Mouse (Mus musculus) intestine, embryonic 16.5 days (tissue): ENCODE data around the gene Lmx1a. TPM values are rescaled to one million over a fixed set of nuclear protein-coding genes. Genes with fewer than 3 reads are reported as not detected.

ENCODE experiments used
- ATAC-seq: fragments of 200-750 bp; cut with Nextera tagmentation; 2 replicates; pipeline ENCODE4 v1.8.0; 2017; ENCODE audit warnings: moderate TSS enrichment, moderate library complexity
- H3K27ac ChIP-seq: fragments of 300-500 bp; sonication (generic); 2 replicates; pipeline ENCODE4 v1.5.1; 2014; ENCODE audit warnings: mild to moderate bottlenecking, low read length
- H3K27me3 ChIP-seq: fragments of 300-500 bp; sonication (generic); replicated peaks from 2 replicates; pipeline ENCODE4 v1.6.1; 2014; ENCODE audit warnings: low read length, control low read depth, mixed read lengths; ENCODE audit not compliant: control insufficient read depth, insufficient read depth
- H3K36me3 ChIP-seq: fragments of 300-500 bp; sonication (generic); 2 replicates; pipeline ENCODE4 v1.6.1; 2014; ENCODE audit warnings: low read length, control low read depth; ENCODE audit not compliant: control insufficient read depth, insufficient read depth
- H3K4me1 ChIP-seq: fragments of 300-500 bp; sonication (generic); 2 replicates; pipeline ENCODE4 v1.6.1; 2014; ENCODE audit warnings: low read length, control low read depth, mixed read lengths; ENCODE audit not compliant: control insufficient read depth, insufficient read depth
- H3K4me2 ChIP-seq: fragments of 300-500 bp; sonication (generic); 2 replicates; pipeline ENCODE4 v1.6.1; 2014; ENCODE audit warnings: low read depth, low read length, control low read depth
- H3K4me3 ChIP-seq: fragments of 300-500 bp; sonication (generic); 2 replicates; pipeline ENCODE4 v1.5.1; 2014; ENCODE audit warnings: mild to moderate bottlenecking, low read length
- H3K9ac ChIP-seq: fragments of 300-500 bp; sonication (generic); 2 replicates; pipeline ENCODE4 v1.6.1; 2014; ENCODE audit warnings: low read depth, low read length
- H3K9me3 ChIP-seq: fragments of 300-500 bp; sonication (generic); 2 replicates; pipeline ENCODE4 v1.6.1; 2016; ENCODE audit warnings: low read length, control low read depth; ENCODE audit not compliant: control insufficient read depth
- WGBS: fragments of 180-500 bp; shearing (Covaris S2); extraction: QIAGEN DNeasy Blood & Tissue Kit; methylation state at CpG from one replicate; pipeline ENCODE4 v1.1.7; 2014; 5-methylcytosine and 5-hydroxymethylcytosine counted together
- polyA plus RNA-seq: library from polyadenylated mRNA; unstranded; fragments of >200 nt; fragmentation: Nextera tagmentation; extraction: Ambion mirVana; gene quantifications from 2 replicates; pipeline ENCODE4 v1.2.1, GENCODE M21; 2015

The Lmx1a gene
- polyA plus RNA-seq: 0.54 and 0.56 TPM in 2 replicates

GRCm38 (mm10) chr1:167689232-167689261, at the start of gene Lmx1a:
Gene Lmx1a, plus strand, starts transcription at chr1:167689237.
- WGBS: 0% methylated on average over 3 of the region's 3 CpGs
- Histone ChIP-seq H3K9me3 (no peaks in the 10 kb centered on the region), H3K4me1 (peaks cover 18% of the 10 kb centered on the region), H3K4me2 (peak within 1 kb of the TSS; percentile 97), H3K36me3 (no peaks in the 10 kb centered on the region), H3K9ac (peak within 1 kb of the TSS; percentile 56), H3K27me3 (peaks cover 71% of the 10 kb centered on the region), H3K4me3 (peak within 1 kb of the TSS; percentile 59), H3K27ac (no peak within 1 kb of the TSS)
- ATAC-seq: no peak

DNA sequence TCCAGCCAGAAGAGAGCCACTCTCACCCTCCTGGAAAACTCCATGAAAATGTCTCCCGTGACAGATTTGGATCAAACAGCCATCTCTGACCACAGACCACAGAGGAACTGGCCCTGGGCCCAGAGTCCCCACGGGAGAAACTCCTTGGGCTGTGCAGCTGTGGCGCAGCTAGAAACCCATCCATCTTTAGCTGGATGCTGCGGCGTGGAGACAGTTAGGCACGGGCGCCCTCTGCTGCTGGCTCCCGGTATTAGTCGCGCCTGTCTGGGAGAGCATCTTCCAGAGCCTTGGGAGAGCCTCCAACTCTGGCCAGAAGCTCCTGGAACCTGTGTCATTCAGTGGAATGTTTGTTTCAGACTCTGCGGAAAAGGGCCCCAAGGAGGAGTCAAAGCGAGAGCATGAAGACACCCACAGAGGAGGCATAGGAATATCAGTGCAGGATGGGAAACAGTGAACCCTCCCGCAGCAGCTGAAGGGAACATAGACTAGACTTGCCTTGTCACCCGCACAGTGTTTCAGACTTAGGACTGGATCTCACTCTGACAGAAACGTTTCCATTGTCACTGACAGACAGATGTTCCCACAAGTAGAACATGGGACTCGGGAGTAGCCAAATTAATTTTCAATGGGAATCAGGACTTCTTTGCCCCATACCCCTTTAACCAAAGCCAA, 44.0 kb upstream of the Lmx1a start:
- no peaks in the 10 kb centered on the region for H3K9me3 ChIP-seq
- H3K27ac ChIP-seq: no peak overlapping the region
- H3K4me2 ChIP-seq: no peak overlapping the region
- H3K27me3 ChIP-seq: no peaks in the 10 kb centered on the region
- H3K36me3 ChIP-seq: no peaks in the 10 kb centered on the region
- no peak overlapping the region for H3K4me3 ChIP-seq
- 15% methylated on average over 16 of the region's 16 CpGs for WGBS
- H3K4me1 ChIP-seq: no peaks in the 10 kb centered on the region
- ATAC-seq: peak; percentile 69
- H3K9ac ChIP-seq: no peak overlapping the region

DNA sequence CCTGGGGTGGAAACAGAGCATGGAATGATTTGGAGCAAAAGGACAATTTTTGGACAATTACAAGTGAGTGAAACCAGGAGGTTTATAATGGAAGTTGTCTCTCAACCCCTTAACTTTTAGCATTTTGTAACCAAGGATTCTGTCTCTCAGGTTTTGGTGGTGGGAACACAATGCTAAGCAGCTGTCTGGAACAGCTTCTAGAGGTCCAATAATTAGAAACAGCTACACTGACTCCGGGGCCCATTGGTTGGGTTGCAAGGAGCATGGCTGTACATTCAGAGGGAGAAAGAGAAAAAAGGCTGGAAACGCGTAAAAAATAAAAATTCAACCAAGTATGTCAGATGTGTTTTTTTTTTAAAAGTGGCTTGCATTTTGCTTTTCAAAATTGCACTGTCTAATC, 40.4 kb upstream of the Lmx1a start:
- no peaks in the 10 kb centered on the region for H3K4me1 ChIP-seq
- H3K27ac ChIP-seq: no peak overlapping the region
- no peaks in the 10 kb centered on the region for H3K9me3 ChIP-seq
- ATAC-seq: no peak
- WGBS: 92% methylated on average over 3 of the region's 3 CpGs
- no peak overlapping the region for H3K9ac ChIP-seq
- no peaks in the 10 kb centered on the region for H3K36me3 ChIP-seq
- no peak overlapping the region for H3K4me3 ChIP-seq
- H3K27me3 ChIP-seq: no peaks in the 10 kb centered on the region; the same call in 1 of the 2 replicates
- H3K4me2 ChIP-seq: no peak overlapping the region

DNA sequence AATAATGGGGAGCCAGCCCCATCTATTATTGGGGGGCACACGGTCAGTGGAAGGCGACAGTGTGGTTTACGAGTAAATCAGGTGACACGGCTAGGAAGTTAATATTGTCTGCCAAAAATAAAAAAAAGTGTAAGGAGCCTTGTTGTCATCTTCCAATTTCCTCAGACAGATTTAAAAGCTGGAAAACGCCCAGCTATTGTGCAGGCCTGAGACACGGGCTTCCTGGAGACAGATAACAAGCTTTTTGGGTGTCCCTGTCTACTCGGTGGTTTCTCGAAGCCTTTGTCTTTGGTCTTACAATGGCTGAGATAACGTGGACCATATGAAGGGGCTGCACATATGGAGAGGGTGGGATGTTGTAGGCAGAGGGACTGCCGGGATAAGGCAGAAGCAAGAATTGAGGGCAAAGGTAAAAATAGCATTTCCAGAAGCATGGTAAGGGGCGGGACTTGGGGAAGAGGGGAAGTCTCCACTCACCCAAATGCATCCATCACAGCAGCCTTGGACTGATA, 39.9 kb upstream of the Lmx1a start:
- Histone ChIP-seq H3K36me3 (no peaks in the 10 kb centered on the region), H3K9me3 (no peaks in the 10 kb centered on the region), H3K4me1 (no peaks in the 10 kb centered on the region), H3K4me2 (no peak overlapping the region), H3K27ac (no peak overlapping the region), H3K9ac (no peak overlapping the region), H3K4me3 (no peak overlapping the region), H3K27me3 (no peaks in the 10 kb centered on the region; the same call in 1 of the 2 replicates)
- no peak for ATAC-seq
- WGBS: 73% methylated on average over 11 of the region's 11 CpGs

DNA sequence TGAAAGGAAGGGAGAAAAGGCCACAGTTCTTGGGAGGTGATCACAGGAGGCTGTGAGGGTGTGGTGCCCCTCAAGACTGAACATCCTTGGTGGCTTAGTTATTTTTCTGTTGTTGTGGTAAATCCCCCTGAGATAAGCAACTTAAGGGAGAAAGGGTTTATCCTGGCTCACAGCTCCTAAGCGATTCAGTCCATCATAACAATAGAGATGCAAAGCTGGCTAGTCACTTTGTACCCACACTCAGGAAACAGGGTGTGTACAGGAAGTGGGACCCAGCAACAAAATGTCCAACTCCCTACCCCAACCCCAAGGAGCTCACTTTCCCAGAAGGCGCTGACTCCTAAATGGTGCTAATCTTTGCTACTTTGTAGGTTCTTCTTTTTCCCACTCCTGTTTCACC, 36.7 kb upstream of the Lmx1a start:
- Histone ChIP-seq H3K36me3 (no peaks in the 10 kb centered on the region), H3K27me3 (no peaks in the 10 kb centered on the region; the same call in 1 of the 2 replicates), H3K4me2 (no peak overlapping the region), H3K4me1 (no peaks in the 10 kb centered on the region), H3K9ac (no peak overlapping the region), H3K4me3 (no peak overlapping the region), H3K27ac (no peak overlapping the region), H3K9me3 (no peaks in the 10 kb centered on the region)
- ATAC-seq: no peak
- WGBS: 65% methylated on average over 2 of the region's 2 CpGs

DNA sequence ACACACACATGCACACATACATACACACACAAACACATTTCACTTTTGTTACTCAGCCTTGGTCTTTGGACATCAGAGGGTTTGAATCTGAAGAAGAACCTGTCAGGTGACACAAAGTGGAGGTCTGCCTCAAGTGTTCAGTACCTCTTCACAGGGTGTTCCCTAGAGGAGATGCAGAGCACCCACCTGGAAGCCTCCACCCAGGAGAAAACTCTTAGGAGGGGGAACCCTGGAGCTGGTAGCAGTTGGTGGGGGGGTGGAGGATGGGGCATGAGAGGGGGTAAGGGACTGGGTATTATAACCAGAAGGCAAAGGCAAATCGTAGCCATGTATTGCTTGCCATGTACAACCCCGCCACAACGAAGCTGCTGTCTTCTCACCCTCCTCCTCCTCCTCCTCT, 30.0 kb upstream of the Lmx1a start:
- ATAC-seq: no peak
- H3K4me1 ChIP-seq: peaks cover 4% of the 10 kb centered on the region; the same call in 1 of the 2 replicates
- H3K9ac ChIP-seq: no peak overlapping the region
- H3K27ac ChIP-seq: no peak overlapping the region
- no peaks in the 10 kb centered on the region for H3K9me3 ChIP-seq
- H3K36me3 ChIP-seq: no peaks in the 10 kb centered on the region
- peaks cover 25% of the 10 kb centered on the region for H3K27me3 ChIP-seq
- H3K4me2 ChIP-seq: no peak overlapping the region
- 86% methylated on average over 3 of the region's 3 CpGs for WGBS
- H3K4me3 ChIP-seq: no peak overlapping the region

DNA sequence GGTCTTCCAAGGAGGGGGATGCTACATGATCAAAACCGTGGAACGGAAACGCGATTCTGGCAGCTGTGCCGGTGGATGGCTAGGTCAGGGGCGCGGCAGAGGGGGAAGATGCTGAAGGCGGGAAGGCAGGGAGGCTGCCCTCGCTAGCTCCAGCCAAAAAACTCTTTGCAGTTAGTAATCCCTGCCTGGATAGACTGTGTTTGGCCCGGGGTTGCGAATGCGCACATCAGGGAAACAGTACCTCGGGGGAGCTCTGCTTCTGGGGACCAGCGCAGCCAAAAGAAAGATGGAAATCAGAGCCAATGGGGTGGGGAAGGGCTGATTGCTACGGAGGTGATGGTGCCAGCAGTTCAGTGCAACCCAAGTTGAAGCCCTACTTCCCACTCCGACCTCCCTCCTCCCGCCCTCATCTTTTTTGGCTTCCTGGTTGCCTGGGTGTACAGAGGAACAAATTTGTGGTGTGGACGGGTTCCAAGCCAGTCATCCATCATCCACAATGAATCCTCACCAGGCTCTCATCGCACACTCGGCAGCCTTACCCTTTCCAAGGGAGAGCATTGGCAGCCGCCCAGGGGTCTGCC, 28.4 kb upstream of the Lmx1a start:
- no peaks in the 10 kb centered on the region for H3K36me3 ChIP-seq
- H3K9ac ChIP-seq: no peak overlapping the region
- peaks cover 4% of the 10 kb centered on the region; the same call in 1 of the 2 replicates for H3K4me1 ChIP-seq
- ATAC-seq: peak; percentile 52; the same call in 1 of the 2 replicates
- peak overlapping the region; percentile 25 for H3K4me3 ChIP-seq
- 3% methylated on average over 21 of the region's 21 CpGs for WGBS
- no peak overlapping the region for H3K27ac ChIP-seq
- peaks cover 29% of the 10 kb centered on the region for H3K27me3 ChIP-seq
- H3K4me2 ChIP-seq: peak overlapping the region; percentile 33; the same call in 1 of the 2 replicates
- no peaks in the 10 kb centered on the region for H3K9me3 ChIP-seq

- peak overlapping the region; percentile 25 for H3K4me3 ChIP-seq
- H3K9ac ChIP-seq: no peak overlapping the region
- 5% methylated on average over 19 of the region's 19 CpGs for WGBS
- H3K9me3 ChIP-seq: no peaks in the 10 kb centered on the region
- H3K4me2 ChIP-seq: peak overlapping the region; percentile 33; the same call in 1 of the 2 replicates
- H3K4me1 ChIP-seq: peaks cover 4% of the 10 kb centered on the region; the same call in 1 of the 2 replicates
- no peaks in the 10 kb centered on the region for H3K36me3 ChIP-seq
- peaks cover 29% of the 10 kb centered on the region for H3K27me3 ChIP-seq
- ATAC-seq: 0 out of 2 replicates have a peak, but pooled peaks have one; percentile 31
- no peak overlapping the region for H3K27ac ChIP-seq
These were observed 27.9 kb upstream of the Lmx1a start for GRCm38 (mm10) chr1:167661123-167661522.

GRCm38 (mm10) chr1:167663136-167663535, 25.9 kb upstream of the Lmx1a start:
- Histone ChIP-seq H3K4me3 (no peak overlapping the region), H3K4me1 (peaks cover 4% of the 10 kb centered on the region; the same call in 1 of the 2 replicates), H3K27ac (no peak overlapping the region), H3K4me2 (no peak overlapping the region), H3K9ac (no peak overlapping the region), H3K27me3 (peaks cover 29% of the 10 kb centered on the region), H3K36me3 (no peaks in the 10 kb centered on the region), H3K9me3 (no peaks in the 10 kb centered on the region)
- WGBS: 72% methylated on average over 5 of the region's 5 CpGs
- ATAC-seq: no peak
